Mouse (Mus musculus): ENCODE data around the gene Mettl7a1. TPM values are rescaled to one million over a fixed set of nuclear protein-coding genes. Genes with fewer than 3 reads are reported as not detected.
"Not testable (repeated sequence)": the region's sequence is repeated elsewhere in the genome, so short reads cannot be mapped to it uniquely, and the experiment has no call there.

Mettl7a1 gene
- polyA plus RNA-seq, 1 experiment from 2014 or later = 2.7 TPM

- Histone ChIP-seq H3K36me3 (ENCODE audit: control insufficient read depth, insufficient read depth, low read length) (no peaks in the 10 kb centered on the region), H3K4me2 (no peak overlapping the region), H3K27me3 (ENCODE audit: control insufficient read depth, insufficient read depth, low read length) (0 out of 2 replicates have a peak, but pooled peaks cover 5% of the 10 kb centered on the region), H3K4me1 (ENCODE audit: control insufficient read depth, insufficient read depth, low read length) (no peaks in the 10 kb centered on the region), H3K9ac (ENCODE audit: low read depth, low read length) (no peak overlapping the region), H3K4me3 (ENCODE audit: low read depth, low read length) (no peak overlapping the region), H3K27ac (ENCODE audit: low read depth, low read length) (no peak overlapping the region), H3K9me3 (replicated peaks; ENCODE audit: control insufficient read depth, low read length) (no peaks in the 10 kb centered on the region)
- no peak for ATAC-seq (replicated peaks; ENCODE audit: insufficient number of reproducible peaks, low FRiP score, low TSS enrichment)
- 58% methylated on average over 2 of the region's 2 CpGs for WGBS (ENCODE audit: insufficient replicate concordance)
Measured at GRCm38 (mm10) chr15:100268916-100269315, 35.0 kb upstream of the Mettl7a1 start.

DNA sequence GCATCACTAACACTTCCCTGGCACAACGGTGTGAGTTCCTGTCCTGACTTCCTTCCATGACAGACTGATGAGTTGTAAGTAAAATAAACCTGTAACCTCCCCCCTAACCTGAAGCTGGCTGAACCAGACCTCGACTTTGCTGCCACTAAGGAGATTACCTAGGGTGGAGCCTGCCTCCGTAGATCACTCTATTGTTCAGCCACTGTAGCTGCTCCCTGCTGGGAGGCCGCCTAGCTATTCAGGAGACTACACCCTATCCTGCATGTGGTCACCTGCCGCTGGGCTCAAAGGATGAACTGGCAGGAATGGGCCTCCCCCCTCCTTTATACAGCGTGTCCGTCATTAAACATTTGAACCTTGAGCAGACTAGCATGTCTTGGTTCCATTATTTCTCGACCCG, 34.2 kb upstream of the Mettl7a1 start:
- no peak overlapping the region for H3K4me3 ChIP-seq (ENCODE audit: low read depth, low read length)
- 14% methylated on average over 9 of the region's 9 CpGs for WGBS (ENCODE audit: insufficient replicate concordance)
- H3K36me3 ChIP-seq (ENCODE audit: control insufficient read depth, insufficient read depth, low read length) = no peaks in the 10 kb centered on the region
- no peak for ATAC-seq (replicated peaks; ENCODE audit: insufficient number of reproducible peaks, low FRiP score, low TSS enrichment)
- H3K4me2 ChIP-seq = no peak overlapping the region
- H3K27ac ChIP-seq (ENCODE audit: low read depth, low read length) = no peak overlapping the region
- no peaks in the 10 kb centered on the region for H3K4me1 ChIP-seq (ENCODE audit: control insufficient read depth, insufficient read depth, low read length)
- no peaks in the 10 kb centered on the region for H3K9me3 ChIP-seq (replicated peaks; ENCODE audit: control insufficient read depth, low read length)
- 0 out of 2 replicates have a peak, but pooled peaks cover 5% of the 10 kb centered on the region for H3K27me3 ChIP-seq (ENCODE audit: control insufficient read depth, insufficient read depth, low read length)
- no peak overlapping the region for H3K9ac ChIP-seq (ENCODE audit: low read depth, low read length)

- H3K36me3 ChIP-seq (ENCODE audit: control insufficient read depth, insufficient read depth, low read length); H3K4me1 ChIP-seq (ENCODE audit: control insufficient read depth, insufficient read depth, low read length); H3K9me3 ChIP-seq (replicated peaks; ENCODE audit: control insufficient read depth, low read length); H3K27ac ChIP-seq (ENCODE audit: low read depth, low read length); H3K9ac ChIP-seq (ENCODE audit: low read depth, low read length); ATAC-seq (replicated peaks; ENCODE audit: insufficient number of reproducible peaks, low FRiP score, low TSS enrichment); H3K27me3 ChIP-seq (ENCODE audit: control insufficient read depth, insufficient read depth, low read length); H3K4me3 ChIP-seq (ENCODE audit: low read depth, low read length); H3K4me2 ChIP-seq: not testable (repeated sequence)
- WGBS (ENCODE audit: insufficient replicate concordance) = 26% methylated on average over 7 of the region's 7 CpGs
Measured at GRCm38 (mm10) chr15:100270609-100271008, 33.3 kb upstream of the Mettl7a1 start.

DNA sequence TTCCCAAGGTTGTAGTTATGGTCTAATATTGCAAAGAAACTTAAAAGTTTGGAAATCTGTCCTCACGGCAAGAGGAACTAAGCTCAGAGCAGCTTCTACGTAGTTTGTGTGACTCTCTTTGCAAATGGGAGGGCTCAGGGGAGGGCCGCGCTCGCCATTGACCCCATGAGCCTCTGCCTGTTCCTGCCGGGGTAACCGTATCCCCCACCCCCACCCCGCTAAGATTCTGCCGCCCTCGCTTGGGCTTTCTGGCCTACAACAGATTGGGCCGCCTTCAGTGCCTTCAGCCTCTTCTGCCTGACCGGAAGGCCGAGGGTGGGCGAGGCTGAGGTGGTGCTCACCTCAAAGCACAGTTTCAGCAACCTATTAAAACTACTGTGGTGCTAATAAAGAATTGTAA, 32.5 kb upstream of the Mettl7a1 start:
- no peaks in the 10 kb centered on the region for H3K9me3 ChIP-seq (replicated peaks; ENCODE audit: control insufficient read depth, low read length)
- no peaks in the 10 kb centered on the region for H3K36me3 ChIP-seq (ENCODE audit: control insufficient read depth, insufficient read depth, low read length)
- no peak for ATAC-seq (replicated peaks; ENCODE audit: insufficient number of reproducible peaks, low FRiP score, low TSS enrichment)
- no peak overlapping the region for H3K4me3 ChIP-seq (ENCODE audit: low read depth, low read length)
- H3K4me2 ChIP-seq = no peak overlapping the region
- no peak overlapping the region for H3K27ac ChIP-seq (ENCODE audit: low read depth, low read length)
- no peaks in the 10 kb centered on the region for H3K4me1 ChIP-seq (ENCODE audit: control insufficient read depth, insufficient read depth, low read length)
- H3K27me3 ChIP-seq (ENCODE audit: control insufficient read depth, insufficient read depth, low read length) = 0 out of 2 replicates have a peak, but pooled peaks cover 5% of the 10 kb centered on the region
- no peak overlapping the region for H3K9ac ChIP-seq (ENCODE audit: low read depth, low read length)
- 65% methylated on average over 14 of the region's 14 CpGs for WGBS (ENCODE audit: insufficient replicate concordance)

- not testable (repeated sequence) for H3K4me2 ChIP-seq; ATAC-seq (replicated peaks; ENCODE audit: insufficient number of reproducible peaks, low FRiP score, low TSS enrichment); H3K9me3 ChIP-seq (replicated peaks; ENCODE audit: control insufficient read depth, low read length); H3K4me1 ChIP-seq (ENCODE audit: control insufficient read depth, insufficient read depth, low read length); H3K27me3 ChIP-seq (ENCODE audit: control insufficient read depth, insufficient read depth, low read length); H3K4me3 ChIP-seq (ENCODE audit: low read depth, low read length); H3K27ac ChIP-seq (ENCODE audit: low read depth, low read length); H3K36me3 ChIP-seq (ENCODE audit: control insufficient read depth, insufficient read depth, low read length); H3K9ac ChIP-seq (ENCODE audit: low read depth, low read length)
- WGBS (ENCODE audit: insufficient replicate concordance) = 84% methylated on average over 4 of the region's 4 CpGs
Measured at GRCm38 (mm10) chr15:100273791-100274308, 30.1 kb upstream of the Mettl7a1 start.

DNA sequence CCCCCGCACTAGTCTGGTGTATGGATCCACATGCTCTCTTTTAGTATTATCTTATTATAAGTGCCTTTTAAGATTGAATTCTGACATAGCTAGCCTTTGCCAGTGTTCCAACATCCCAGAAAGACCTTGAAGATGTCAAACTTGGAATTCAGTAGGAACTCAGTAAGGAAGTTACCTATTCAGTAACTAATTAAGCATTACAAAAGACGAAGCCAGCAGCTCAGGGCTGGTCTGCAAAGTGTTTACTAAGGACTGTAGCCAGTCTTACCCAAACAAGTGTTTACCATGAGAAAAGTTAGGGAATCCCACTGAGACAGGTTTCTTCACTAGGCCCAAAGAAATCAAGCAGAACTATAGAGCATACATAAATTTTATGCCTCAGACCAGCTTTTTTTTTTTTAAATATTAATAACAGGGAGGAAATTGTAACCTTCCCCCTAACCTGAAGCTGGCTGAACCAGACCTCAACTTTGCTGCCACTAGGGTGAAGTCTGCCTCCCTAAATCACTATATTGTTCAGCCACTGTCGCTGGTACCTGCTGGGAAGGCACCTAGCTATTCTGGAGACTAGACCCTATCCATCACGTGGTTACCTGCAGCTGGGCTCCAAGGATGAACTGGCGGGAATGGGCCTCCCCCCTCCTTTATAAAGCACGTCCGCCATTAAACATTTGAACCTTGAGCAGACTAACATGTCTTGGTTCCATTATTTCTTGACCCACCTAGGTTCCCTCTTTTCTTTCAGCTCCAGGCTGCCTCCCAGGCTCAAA, 29.0 kb upstream of the Mettl7a1 start:
- no peaks in the 10 kb centered on the region for H3K36me3 ChIP-seq (ENCODE audit: control insufficient read depth, insufficient read depth, low read length)
- 78% methylated on average over 7 of the region's 7 CpGs for WGBS (ENCODE audit: insufficient replicate concordance)
- H3K4me1 ChIP-seq (ENCODE audit: control insufficient read depth, insufficient read depth, low read length) = no peaks in the 10 kb centered on the region
- no peaks in the 10 kb centered on the region for H3K9me3 ChIP-seq (replicated peaks; ENCODE audit: control insufficient read depth, low read length)
- H3K9ac ChIP-seq (ENCODE audit: low read depth, low read length) = no peak overlapping the region
- no peak overlapping the region for H3K27ac ChIP-seq (ENCODE audit: low read depth, low read length)
- H3K4me3 ChIP-seq (ENCODE audit: low read depth, low read length) = no peak overlapping the region
- no peak for ATAC-seq (replicated peaks; ENCODE audit: insufficient number of reproducible peaks, low FRiP score, low TSS enrichment)
- H3K4me2 ChIP-seq = no peak overlapping the region
- no peaks in the 10 kb centered on the region for H3K27me3 ChIP-seq (ENCODE audit: control insufficient read depth, insufficient read depth, low read length)

- H3K27me3 ChIP-seq (ENCODE audit: control insufficient read depth, insufficient read depth, low read length) = no peaks in the 10 kb centered on the region
- no peak overlapping the region for H3K27ac ChIP-seq (ENCODE audit: low read depth, low read length)
- no peak overlapping the region for H3K9ac ChIP-seq (ENCODE audit: low read depth, low read length)
- ATAC-seq (replicated peaks; ENCODE audit: insufficient number of reproducible peaks, low FRiP score, low TSS enrichment) = no peak
- H3K4me1 ChIP-seq (ENCODE audit: control insufficient read depth, insufficient read depth, low read length) = no peaks in the 10 kb centered on the region
- H3K4me2 ChIP-seq = no peak overlapping the region
- 97% methylated on average over 4 of the region's 4 CpGs for WGBS (ENCODE audit: insufficient replicate concordance)
- no peak overlapping the region for H3K4me3 ChIP-seq (ENCODE audit: low read depth, low read length)
- H3K36me3 ChIP-seq (ENCODE audit: control insufficient read depth, insufficient read depth, low read length) = no peaks in the 10 kb centered on the region
- H3K9me3 ChIP-seq (replicated peaks; ENCODE audit: control insufficient read depth, low read length) = no peaks in the 10 kb centered on the region
Measured at GRCm38 (mm10) chr15:100276403-100276802, 27.5 kb upstream of the Mettl7a1 start.

DNA sequence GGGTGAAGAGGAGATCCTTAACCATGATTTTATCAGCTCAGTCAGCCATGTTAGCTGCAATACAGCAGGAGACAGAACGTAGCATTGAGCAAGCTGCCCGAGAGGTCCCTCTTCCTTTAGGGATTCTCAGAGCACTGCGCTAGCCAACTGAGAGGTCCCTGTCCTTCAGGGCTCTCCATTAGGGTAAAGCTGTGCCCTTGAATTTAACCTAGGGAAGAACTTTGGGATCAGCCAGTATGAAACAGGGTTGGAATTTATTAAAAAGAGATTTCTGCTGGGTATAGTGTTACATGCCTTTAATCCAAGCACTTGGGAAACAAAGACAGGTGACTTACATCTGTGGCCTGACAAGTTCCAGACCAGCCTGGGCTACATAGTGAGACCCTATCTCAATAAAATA, 26.4 kb upstream of the Mettl7a1 start:
- Histone ChIP-seq H3K4me1 (ENCODE audit: control insufficient read depth, insufficient read depth, low read length) (no peaks in the 10 kb centered on the region), H3K27me3 (ENCODE audit: control insufficient read depth, insufficient read depth, low read length) (no peaks in the 10 kb centered on the region), H3K9me3 (replicated peaks; ENCODE audit: control insufficient read depth, low read length) (no peaks in the 10 kb centered on the region), H3K4me3 (ENCODE audit: low read depth, low read length) (no peak overlapping the region), H3K9ac (ENCODE audit: low read depth, low read length) (no peak overlapping the region), H3K27ac (ENCODE audit: low read depth, low read length) (no peak overlapping the region), H3K36me3 (ENCODE audit: control insufficient read depth, insufficient read depth, low read length) (no peaks in the 10 kb centered on the region), H3K4me2 (no peak overlapping the region)
- WGBS (ENCODE audit: insufficient replicate concordance) = 77% methylated on average over 3 of the region's 3 CpGs
- no peak for ATAC-seq (replicated peaks; ENCODE audit: insufficient number of reproducible peaks, low FRiP score, low TSS enrichment)

DNA sequence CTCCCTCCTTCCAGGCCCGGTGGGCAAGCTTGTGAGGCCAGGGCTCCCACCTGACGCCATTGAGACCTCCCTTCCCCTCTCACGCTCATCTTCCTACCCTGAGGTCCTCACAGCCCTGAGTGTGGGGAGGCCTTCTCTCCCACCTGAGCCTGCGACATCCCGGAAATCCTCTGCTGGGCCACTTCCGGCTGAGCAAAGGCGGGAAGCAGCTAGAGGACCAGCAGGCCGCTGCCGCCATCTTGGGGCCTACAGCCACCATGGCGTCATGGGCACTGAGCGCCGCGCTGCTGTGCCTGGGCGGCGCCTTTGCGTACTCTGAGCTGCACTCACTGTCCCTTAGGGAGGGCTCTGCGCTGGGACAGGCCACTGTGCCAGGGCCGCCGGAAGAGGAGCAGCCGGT, 23.3 kb upstream of the Mettl7a1 start, which contains the start of gene Tmprss12:
TSS of gene Tmprss12 (plus strand) at position 212 of the 400 bp plus-strand sequence.
- WGBS (ENCODE audit: insufficient replicate concordance) = 93% methylated on average over 20 of the region's 20 CpGs
- ATAC-seq (replicated peaks; ENCODE audit: insufficient number of reproducible peaks, low FRiP score, low TSS enrichment) = no peak
- H3K4me3 ChIP-seq (ENCODE audit: low read depth, low read length) = no peak within 1 kb of the TSS
- no peaks in the 10 kb centered on the region for H3K27me3 ChIP-seq (ENCODE audit: control insufficient read depth, insufficient read depth, low read length)
- H3K4me2 ChIP-seq = no peak within 1 kb of the TSS
- no peaks in the 10 kb centered on the region for H3K9me3 ChIP-seq (replicated peaks; ENCODE audit: control insufficient read depth, low read length)
- no peak within 1 kb of the TSS for H3K9ac ChIP-seq (ENCODE audit: low read depth, low read length)
- no peaks in the 10 kb centered on the region for H3K36me3 ChIP-seq (ENCODE audit: control insufficient read depth, insufficient read depth, low read length)
- H3K27ac ChIP-seq (ENCODE audit: low read depth, low read length) = no peak within 1 kb of the TSS
- no peaks in the 10 kb centered on the region for H3K4me1 ChIP-seq (ENCODE audit: control insufficient read depth, insufficient read depth, low read length)

Measured in heart, embryonic 11.5 days (tissue).